Mouse (Mus musculus): ENCODE measurements around the gene Pcdh10.

Gene Pcdh10

GRCm38 (mm10) chr3:45378145-45378544 lies at the start of gene Pcdh10:
Pcdh10 (plus strand) TSS chr3:45378398.
- DNase-seq (ENCODE audit: low read depth, low spot score): peak; percentile 90

GRCm38 (mm10) chr3:45355919-45356318 lies 22.3 kb upstream of the Pcdh10 start:
- no peak for DNase-seq (ENCODE audit: low read depth, low spot score)

GRCm38 (mm10) chr3:45368952-45369351 lies 9.2 kb upstream of the Pcdh10 start:
- DNase-seq (ENCODE audit: low read depth, low spot score): no peak

GRCm38 (mm10) chr3:45375761-45376500 lies 2.3 kb upstream of the Pcdh10 start:
- DNase-seq (ENCODE audit: low read depth, low spot score): no peak

GRCm38 (mm10) chr3:45376501-45377390 lies 1.5 kb upstream of the Pcdh10 start:
- DNase-seq (ENCODE audit: low read depth, low spot score): no peak

- no peak for DNase-seq (ENCODE audit: low read depth, low spot score)
Measured at GRCm38 (mm10) chr3:45377391-45377998, 703 bp upstream of the Pcdh10 start.

GRCm38 (mm10) chr3:45379541-45379971 lies 1.4 kb downstream of the Pcdh10 start:
- no peak for DNase-seq (ENCODE audit: low read depth, low spot score)

GRCm38 (mm10) chr3:45379972-45380761 lies 2.0 kb downstream of the Pcdh10 start:
- DNase-seq (ENCODE audit: low read depth, low spot score): no peak

GRCm38 (mm10) chr3:45380811-45381761 lies 2.9 kb downstream of the Pcdh10 start:
- no peak for DNase-seq (ENCODE audit: low read depth, low spot score)

GRCm38 (mm10) chr3:45382032-45382755 lies 4.0 kb downstream of the Pcdh10 start:
- no peak for DNase-seq (ENCODE audit: low read depth, low spot score)

- no peak for DNase-seq (ENCODE audit: low read depth, low spot score)
Measured at GRCm38 (mm10) chr3:45383831-45384230, 5.6 kb downstream of the Pcdh10 start.

- no peak for DNase-seq (ENCODE audit: low read depth, low spot score)
Measured at GRCm38 (mm10) chr3:45385028-45385427, 6.8 kb downstream of the Pcdh10 start.

GRCm38 (mm10) chr3:45385451-45385850 lies 7.3 kb downstream of the Pcdh10 start:
- no peak for DNase-seq (ENCODE audit: low read depth, low spot score)

- DNase-seq (ENCODE audit: low read depth, low spot score): no peak
Measured at GRCm38 (mm10) chr3:45386512-45386911, 8.3 kb downstream of the Pcdh10 start.

GRCm38 (mm10) chr3:45397101-45397500 lies 18.9 kb downstream of the Pcdh10 start:
- no peak for DNase-seq (ENCODE audit: low read depth, low spot score)

- DNase-seq (ENCODE audit: low read depth, low spot score): no peak
Measured at GRCm38 (mm10) chr3:45403239-45403638, 25.0 kb downstream of the Pcdh10 start.

- no peak for DNase-seq (ENCODE audit: low read depth, low spot score)
Measured at GRCm38 (mm10) chr3:45431691-45432090, 53.5 kb downstream of the Pcdh10 start.

GRCm38 (mm10) chr3:45432172-45432765 lies 54.1 kb downstream of the Pcdh10 start:
- no peak for DNase-seq (ENCODE audit: low read depth, low spot score)
